Mouse (Mus musculus) liver, postnatal 0 days (tissue): ENCODE results near the gene Lrrc39. TPM values are rescaled to one million over a fixed set of nuclear protein-coding genes. Genes with fewer than 3 reads are reported as not detected.

Source experiments
- ATAC-seq: fragments of 200-750 bp; cut with Nextera tagmentation; 2 replicates; pipeline ENCODE4 v1.8.0; 2017; ENCODE audit warnings: mild to moderate bottlenecking, moderate library complexity
- DNase-seq: peaks from one replicate; pipeline ENCODE4 v3.0.0-alpha.2; 2016
- H3K27ac ChIP-seq: fragments of 300-500 bp; sonication (generic); 2 replicates; pipeline ENCODE4 v1.5.1; 2014; ENCODE audit warnings: antibody characterized with exemption, moderate library complexity, mild to moderate bottlenecking, low read depth
- H3K27me3 ChIP-seq: fragments of 300-500 bp; sonication (generic); 2 replicates; pipeline ENCODE4 v1.6.1; 2014; ENCODE audit warnings: low read length, control low read depth, mixed read lengths; ENCODE audit not compliant: insufficient read depth
- H3K36me3 ChIP-seq: fragments of 300-500 bp; sonication (generic); replicated peaks from 2 replicates; pipeline ENCODE4 v1.6.1; 2014; ENCODE audit warnings: mild to moderate bottlenecking, control low read depth, low read length, moderate library complexity, mixed read lengths; ENCODE audit not compliant: insufficient read depth
- H3K4me1 ChIP-seq: fragments of 300-500 bp; sonication (generic); 2 replicates; pipeline ENCODE4 v1.6.1; 2014; ENCODE audit warnings: antibody characterized with exemption, mild to moderate bottlenecking, control low read depth; ENCODE audit not compliant: insufficient read depth
- H3K4me2 ChIP-seq: fragments of 300-500 bp; sonication (generic); 2 replicates; pipeline ENCODE4 v1.6.1; 2014; ENCODE audit warnings: low read depth, mild to moderate bottlenecking, low read length, moderate library complexity, mixed read lengths
- H3K4me3 ChIP-seq: fragments of 300-500 bp; sonication (generic); 2 replicates; pipeline ENCODE4 v1.5.1; 2014; ENCODE audit warnings: low read depth, low read length
- H3K9ac ChIP-seq: fragments of 300-500 bp; sonication (generic); replicated peaks from 2 replicates; pipeline ENCODE4 v1.6.1; 2014; ENCODE audit warnings: mild to moderate bottlenecking, moderate library complexity
- H3K9me3 ChIP-seq: fragments of 300-500 bp; sonication (generic); 2 replicates; pipeline ENCODE4 v1.6.1; 2016; ENCODE audit warnings: mild to moderate bottlenecking, control low read depth, low read length, mixed read lengths
- CTCF ChIP-seq: sonication (generic); IDR thresholded peaks from 2 replicates; pipeline ENCODE4 v1.5.1; 2016; ENCODE audit warnings: antibody characterized with exemption, low read depth
- EP300 ChIP-seq: IDR thresholded peaks from 2 replicates; pipeline ENCODE4 v1.6.1; 2016; ENCODE audit warnings: antibody characterized with exemption, low read depth, mild to moderate bottlenecking
- WGBS: fragments of 180-500 bp; shearing (Covaris S2); extraction: QIAGEN DNeasy Blood & Tissue Kit; methylation state at CpG from one replicate; pipeline ENCODE4 v1.1.7; 2014; ENCODE audit not compliant: insufficient replicate concordance; 5-methylcytosine and 5-hydroxymethylcytosine counted together
- polyA plus RNA-seq: library from polyadenylated mRNA; unstranded; fragments of >200 nt; fragmentation: Nextera tagmentation; extraction: Ambion mirVana; gene quantifications from 2 replicates; pipeline ENCODE4 v1.2.1, GENCODE M21; 2015

Gene Lrrc39
- polyA plus RNA-seq, 1 experiment from 2014 or later = 1.6 TPM

GRCm38 (mm10) chr3:116577286-116577685 is 14.5 kb downstream of the Lrrc39 start:
- 42% methylated on average over 3 of the region's 3 CpGs for WGBS
- no peaks in the 10 kb centered on the region for H3K27me3 ChIP-seq
- DNase-seq = no peak

GRCm38 (mm10) chr3:116582201-116582600 is 19.4 kb downstream of the Lrrc39 start:
- no peak overlapping the region for H3K4me3 ChIP-seq
- H3K9me3 ChIP-seq = no peaks in the 10 kb centered on the region
- WGBS = 93% methylated on average over 9 of the region's 9 CpGs
- no peaks in the 10 kb centered on the region for H3K4me1 ChIP-seq
- H3K27ac ChIP-seq = no peak overlapping the region
- no peak for DNase-seq
- no peaks in the 10 kb centered on the region for H3K27me3 ChIP-seq
- ATAC-seq = no peak
- peaks cover 45% of the 10 kb centered on the region for H3K36me3 ChIP-seq
- H3K4me2 ChIP-seq = no peak overlapping the region
- no peak overlapping the region for H3K9ac ChIP-seq
- TF ChIP-seq CTCF = no peak
- no peak for TF ChIP-seq EP300

More at GRCm38 (mm10) chr3:116577286-116577685, 14.5 kb downstream of the Lrrc39 start:
- Histone ChIP-seq H3K9ac (no peak overlapping the region), H3K9me3 (no peaks in the 10 kb centered on the region), H3K27ac (no peak overlapping the region), H3K4me2 (no peak overlapping the region), H3K4me3 (no peak overlapping the region), H3K4me1 (no peaks in the 10 kb centered on the region), H3K36me3 (peaks cover 18% of the 10 kb centered on the region)
- TF ChIP-seq EP300 (no peak), CTCF (peak; percentile 66)
- no peak for ATAC-seq

- ATAC-seq = peak; percentile 62
- no peaks in the 10 kb centered on the region for H3K27me3 ChIP-seq
- peak overlapping the region; percentile 92 for H3K4me3 ChIP-seq
- peak; percentile 37; the same call in 1 of the 2 replicates for TF ChIP-seq CTCF
- no peak for TF ChIP-seq EP300
- peak overlapping the region; percentile 80 for H3K9ac ChIP-seq
- H3K36me3 ChIP-seq = peaks cover 16% of the 10 kb centered on the region
- no peak for DNase-seq
- H3K9me3 ChIP-seq = no peaks in the 10 kb centered on the region
- peak overlapping the region; percentile 79 for H3K4me2 ChIP-seq
- H3K27ac ChIP-seq = peak overlapping the region; percentile 82
- H3K4me1 ChIP-seq = peaks cover 12% of the 10 kb centered on the region; the same call in 1 of the 2 replicates
- WGBS = 2% methylated on average over 21 of the region's 22 CpGs
Observed at GRCm38 (mm10) chr3:116594076-116594727, 31.4 kb downstream of the Lrrc39 start.

- WGBS = under 1% methylated on average over 64 of the region's 65 CpGs
- Histone ChIP-seq H3K27me3 (no peaks in the 10 kb centered on the region), H3K36me3 (peaks cover 8% of the 10 kb centered on the region), H3K4me3 (peak within 1 kb of the TSS; percentile 92), H3K4me1 (peaks cover 12% of the 10 kb centered on the region; the same call in 1 of the 2 replicates), H3K9ac (peak within 1 kb of the TSS; percentile 80), H3K4me2 (peak within 1 kb of the TSS; percentile 79), H3K9me3 (no peaks in the 10 kb centered on the region), H3K27ac (peak within 1 kb of the TSS; percentile 82)
- ATAC-seq (peak; percentile 97), DNase-seq (peak; percentile 99)
- TF ChIP-seq EP300 = peak; percentile 77; the same call in 1 of the 2 replicates
- no peak for TF ChIP-seq CTCF
Observed at GRCm38 (mm10) chr3:116594728-116595602, 32.2 kb downstream of the Lrrc39 start, which contains the start of gene Sass6. Sass6 (plus strand) TSS chr3:116594982.

GRCm38 (mm10) chr3:116595603-116595991 is 32.8 kb downstream of the Lrrc39 start:
- no peak for ATAC-seq
- Histone ChIP-seq H3K27me3 (no peaks in the 10 kb centered on the region), H3K9ac (peak overlapping the region; percentile 80), H3K36me3 (peaks cover 8% of the 10 kb centered on the region), H3K4me2 (peak overlapping the region; percentile 79), H3K9me3 (no peaks in the 10 kb centered on the region), H3K4me3 (peak overlapping the region; percentile 92), H3K4me1 (peaks cover 12% of the 10 kb centered on the region; the same call in 1 of the 2 replicates), H3K27ac (peak overlapping the region; percentile 66)
- TF ChIP-seq EP300 (no peak), CTCF (no peak)
- no peak for DNase-seq
- WGBS = 7% methylated on average over 10 of the region's 10 CpGs

- 69% methylated on average over 2 of the region's 2 CpGs for WGBS
- TF ChIP-seq EP300 = no peak
- no peak for TF ChIP-seq CTCF
- ATAC-seq = no peak
- peaks cover 6% of the 10 kb centered on the region for H3K36me3 ChIP-seq
- H3K27ac ChIP-seq = no peak overlapping the region
- no peak for DNase-seq
- H3K4me3 ChIP-seq = no peak overlapping the region
- H3K9ac ChIP-seq = no peak overlapping the region
- H3K27me3 ChIP-seq = no peaks in the 10 kb centered on the region
- no peak overlapping the region for H3K4me2 ChIP-seq
- peaks cover 8% of the 10 kb centered on the region; the same call in 1 of the 2 replicates for H3K4me1 ChIP-seq
- no peaks in the 10 kb centered on the region for H3K9me3 ChIP-seq
Observed at GRCm38 (mm10) chr3:116599705-116600104, 36.9 kb downstream of the Lrrc39 start.
